Mouse (Mus musculus): ENCODE results near the gene Spry1. TPM values are rescaled to one million over a fixed set of nuclear protein-coding genes. Genes with fewer than 3 reads are reported as not detected.
"Not testable (repeated sequence)": the region's sequence is repeated elsewhere in the genome, so short reads cannot be mapped to it uniquely, and the experiment has no call there.

The Spry1 gene
- 10 to 100 TPM; 25.1 to 30.2 TPM for total RNA-seq (2021)
- long read RNA-seq, experiment 1, transcript Spry1-203 (3 exons, 2,451 nt) = minor isoform, 21 of 72 reads
- long read RNA-seq, experiment 1, transcript Spry1-201 (3 exons, 2,481 nt) = major isoform, 37 of 72 reads
- long read RNA-seq, experiment 1, partial matches to known transcripts = 0 of 72 reads
- long read RNA-seq, experiment 1, other reads (novel, unspliced or antisense) = 12 of 72 reads
- long read RNA-seq, experiment 2, transcript Spry1-203 (3 exons, 2,451 nt) = minor isoform, 10 of 43 reads
- long read RNA-seq, experiment 2, transcript Spry1-201 (3 exons, 2,481 nt) = major isoform, 25 of 43 reads
- long read RNA-seq, experiment 2, partial matches to known transcripts = 0 of 43 reads
- long read RNA-seq, experiment 2, other reads (novel, unspliced or antisense) = 7 of 43 reads

DNA sequence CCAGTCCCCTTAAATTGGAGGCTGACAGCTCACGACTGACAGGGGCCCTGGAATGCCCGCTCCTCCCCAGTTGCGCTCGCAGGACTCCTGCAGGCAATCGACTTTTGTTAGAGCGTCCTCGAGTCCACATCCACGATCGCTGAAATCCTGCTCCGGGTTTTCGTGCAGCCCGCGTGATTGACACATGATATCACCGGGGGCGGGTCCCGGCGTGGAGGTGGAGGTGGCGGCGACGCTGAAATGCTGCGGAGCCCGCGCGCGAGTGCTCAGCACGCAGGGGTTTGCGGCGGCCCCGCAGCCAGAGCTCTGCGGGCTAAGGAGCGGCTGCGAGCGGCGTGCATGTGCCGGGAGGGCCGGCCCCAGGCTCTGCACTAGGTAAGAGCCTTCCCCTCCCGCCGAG lies at the start of gene Spry1:
TSS of gene Spry1 (plus strand) at position 258 of the 400 bp plus-strand sequence.
- DNase-seq = peak; percentile 97

DNA sequence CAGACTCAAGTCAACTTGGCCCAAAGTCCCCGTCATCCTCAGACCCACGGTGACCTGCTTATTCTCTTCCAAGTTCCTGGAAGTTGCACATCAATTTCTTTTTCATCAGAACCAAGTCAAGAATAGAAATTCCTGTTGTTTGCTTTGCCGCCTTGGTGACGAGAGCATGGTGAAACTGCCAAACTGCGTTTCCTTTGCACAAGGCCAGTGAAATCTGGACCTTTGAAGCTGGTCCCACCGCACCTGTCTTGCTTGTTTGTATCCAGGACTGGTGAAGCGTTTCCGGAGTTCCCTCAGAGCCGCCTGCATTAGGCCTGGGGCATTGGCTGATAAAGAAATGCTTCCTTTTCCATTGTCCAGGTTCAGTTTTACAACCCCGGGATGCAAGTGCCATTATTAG lies 44.0 kb upstream of the Spry1 start:
- peak; percentile 13 for DNase-seq

- no peak for DNase-seq
Observed at GRCm38 (mm10) chr3:37596519-37596918, 43.2 kb upstream of the Spry1 start.

- DNase-seq = no peak
Observed at GRCm38 (mm10) chr3:37597200-37597599, 42.5 kb upstream of the Spry1 start.

GRCm38 (mm10) chr3:37599641-37600040 lies 40.1 kb upstream of the Spry1 start:
- not testable (repeated sequence) for DNase-seq

GRCm38 (mm10) chr3:37602356-37602755 lies 37.4 kb upstream of the Spry1 start:
- DNase-seq = no peak

- no peak for DNase-seq
Observed at GRCm38 (mm10) chr3:37602890-37603289, 36.9 kb upstream of the Spry1 start.

DNA sequence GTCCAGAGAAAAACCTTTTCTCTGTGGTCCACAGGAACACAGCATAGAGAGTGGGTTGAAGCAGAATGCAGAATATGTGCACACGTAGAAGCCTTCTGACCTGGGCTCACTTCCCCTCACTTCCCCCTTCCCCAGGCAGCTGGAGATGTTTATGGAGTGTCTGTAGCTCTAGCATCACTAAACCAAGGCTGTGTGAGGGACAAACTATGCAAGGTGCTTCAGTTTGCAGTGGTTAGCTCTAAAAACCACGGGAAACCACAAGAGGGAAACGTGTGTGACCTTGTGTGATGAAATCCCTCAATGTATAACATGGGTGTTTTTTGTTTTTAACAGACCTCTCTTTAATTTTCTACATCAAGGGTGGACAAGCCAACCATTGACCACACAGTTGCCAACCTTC lies 36.2 kb upstream of the Spry1 start:
- no peak for DNase-seq

GRCm38 (mm10) chr3:37604976-37605875 lies 34.5 kb upstream of the Spry1 start:
- no peak for DNase-seq

- no peak for DNase-seq
Observed at GRCm38 (mm10) chr3:37605876-37606238, 33.9 kb upstream of the Spry1 start.

- DNase-seq = no peak
Observed at GRCm38 (mm10) chr3:37608926-37609325, 30.8 kb upstream of the Spry1 start.

DNA sequence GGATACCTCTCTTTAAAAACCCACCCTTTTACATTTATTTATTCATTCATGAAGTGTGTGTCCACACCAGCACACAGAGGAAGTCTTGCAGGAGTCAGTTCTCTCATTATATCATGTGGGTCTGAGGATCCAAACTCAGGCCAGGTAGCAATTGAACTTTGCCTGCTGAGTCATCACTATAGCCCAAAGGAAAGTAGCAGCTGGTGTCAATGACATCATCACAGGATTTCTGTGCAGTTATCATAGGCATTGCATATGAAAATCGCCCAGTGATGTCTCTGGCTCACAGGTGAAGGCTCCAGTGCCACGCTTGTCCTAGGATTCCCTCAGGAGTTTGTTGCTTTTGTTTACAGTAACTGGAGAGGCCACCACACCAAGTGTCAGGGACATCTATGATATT lies 29.1 kb upstream of the Spry1 start:
- DNase-seq = no peak

DNA sequence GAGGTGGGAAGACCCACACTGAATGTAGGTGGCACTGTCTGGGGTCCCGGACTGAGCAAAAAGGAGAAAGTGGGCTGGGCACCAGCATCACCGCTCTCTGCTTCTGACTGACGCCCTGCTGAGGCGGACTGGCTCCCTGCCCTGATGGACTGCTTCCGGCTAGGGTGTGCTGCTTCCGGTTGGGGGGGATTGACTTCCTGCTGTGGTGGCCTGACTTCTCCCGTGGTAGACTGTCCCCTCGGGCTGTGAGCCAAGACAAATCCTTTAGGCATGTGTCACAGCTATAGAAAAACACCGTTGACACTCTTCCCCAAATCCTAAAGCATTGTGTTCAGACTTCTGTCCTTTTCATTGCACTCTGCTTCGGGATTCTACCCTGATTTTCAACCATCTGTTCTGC lies 26.0 kb upstream of the Spry1 start:
- peak; percentile 40 for DNase-seq

DNA sequence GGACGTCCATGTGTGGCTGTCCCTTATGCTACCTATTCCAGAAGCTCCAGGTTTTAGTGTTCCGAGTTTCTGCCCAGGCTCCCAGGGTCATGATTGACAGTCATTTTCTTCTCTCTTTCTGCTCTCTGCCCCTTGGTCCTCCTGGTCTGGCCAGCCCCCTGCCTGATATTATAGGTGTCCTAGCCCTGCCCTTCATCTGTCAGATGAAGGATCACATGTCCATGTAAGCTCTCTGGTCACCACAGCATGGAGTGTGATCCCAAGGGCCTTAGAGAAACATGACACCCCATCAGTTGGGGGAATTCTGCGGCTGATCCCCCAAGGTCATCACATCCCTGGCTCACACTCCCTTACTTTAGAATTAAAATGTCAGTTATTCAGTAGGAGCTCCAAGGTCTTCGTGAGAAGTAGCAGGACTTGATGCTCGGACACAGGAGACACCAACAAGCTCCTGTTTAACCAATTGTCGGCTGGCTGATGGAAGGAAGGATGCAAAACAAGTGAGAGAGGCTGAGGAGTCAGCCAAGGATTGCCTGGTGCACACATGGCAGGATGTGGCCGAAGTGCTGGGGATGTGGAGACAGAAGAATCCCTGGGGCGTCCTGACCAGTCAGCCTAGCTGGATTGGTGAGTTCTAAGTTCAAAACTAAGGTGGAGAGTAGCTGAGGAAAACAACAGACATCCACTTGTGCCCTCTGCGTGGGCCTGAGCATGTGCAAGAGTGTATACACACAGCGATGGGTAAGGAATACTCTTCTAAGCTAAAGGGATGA lies 24.7 kb upstream of the Spry1 start:
- no peak for DNase-seq

- DNase-seq = no peak
Observed at GRCm38 (mm10) chr3:37616586-37617547, 22.9 kb upstream of the Spry1 start.

- DNase-seq = no peak
Observed at GRCm38 (mm10) chr3:37632246-37632645, 7.5 kb upstream of the Spry1 start.

DNA sequence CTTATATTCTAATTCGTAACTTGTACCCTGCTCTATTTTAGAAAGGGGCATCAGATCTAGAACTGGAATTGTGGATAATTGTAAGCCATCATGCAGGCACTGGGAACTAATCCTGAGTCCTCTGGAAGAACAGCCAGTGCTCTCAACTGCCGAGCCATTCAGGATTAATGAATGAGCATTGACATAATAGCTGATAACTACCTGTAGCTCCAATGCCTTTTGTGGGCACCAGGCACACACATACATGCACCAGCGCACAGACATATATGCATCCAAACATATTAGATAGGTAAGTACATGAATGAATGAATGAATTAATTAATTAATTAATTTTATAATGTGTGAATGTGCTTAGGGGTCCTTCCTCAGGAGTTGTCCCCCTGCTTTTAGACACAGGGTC lies 7.0 kb upstream of the Spry1 start:
- DNase-seq = no peak

DNA sequence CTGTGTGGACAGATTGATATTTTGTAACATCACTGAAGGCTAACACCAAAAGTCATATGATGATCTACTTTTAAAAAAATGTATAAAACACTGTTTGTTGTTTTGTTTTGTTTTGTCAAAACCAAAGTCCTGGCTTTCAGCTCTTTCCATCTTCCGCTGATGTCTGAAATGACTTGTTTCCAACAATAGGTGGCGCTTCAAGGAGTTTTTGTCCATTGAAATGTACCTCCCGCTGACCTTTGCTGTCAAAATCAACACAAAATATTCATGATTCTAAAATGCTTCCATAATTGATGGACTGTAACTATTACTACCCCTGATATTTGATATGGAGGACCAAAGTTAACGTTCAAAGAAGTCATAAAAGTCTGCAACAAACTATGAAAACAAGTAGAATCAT lies 5.1 kb upstream of the Spry1 start:
- peak; percentile 32 for DNase-seq

GRCm38 (mm10) chr3:37636921-37637320 lies 2.8 kb upstream of the Spry1 start:
- no peak for DNase-seq

DNA sequence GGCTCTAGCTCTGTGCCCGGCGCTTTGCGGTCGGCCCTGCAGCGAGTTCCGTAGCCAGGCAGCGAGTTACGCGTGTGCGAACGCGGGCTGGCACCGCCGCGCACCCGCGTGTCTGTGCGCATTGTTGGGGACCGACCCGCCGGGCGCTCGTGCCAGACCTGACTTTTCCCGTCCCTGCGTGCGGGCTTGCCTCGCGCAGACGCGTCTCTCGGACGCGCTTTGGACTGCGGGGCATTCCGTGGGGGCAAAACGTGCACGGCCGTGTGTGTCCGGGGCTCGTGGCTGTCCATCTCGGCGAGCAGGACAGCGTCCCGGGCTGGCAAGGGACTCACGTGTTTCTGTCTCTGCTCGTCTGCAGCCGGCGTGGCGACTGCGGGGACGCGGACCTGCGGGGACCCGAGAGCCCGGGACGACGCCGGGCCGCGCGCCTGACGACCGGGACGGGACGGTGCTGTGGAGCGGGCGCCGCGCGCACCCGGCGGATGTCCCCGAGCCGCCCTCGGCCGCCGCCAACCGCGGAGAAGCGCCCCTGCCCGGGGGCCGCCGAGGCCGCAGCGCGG lies 495 bp downstream of the Spry1 start:
- peak; percentile 63 for DNase-seq

DNA sequence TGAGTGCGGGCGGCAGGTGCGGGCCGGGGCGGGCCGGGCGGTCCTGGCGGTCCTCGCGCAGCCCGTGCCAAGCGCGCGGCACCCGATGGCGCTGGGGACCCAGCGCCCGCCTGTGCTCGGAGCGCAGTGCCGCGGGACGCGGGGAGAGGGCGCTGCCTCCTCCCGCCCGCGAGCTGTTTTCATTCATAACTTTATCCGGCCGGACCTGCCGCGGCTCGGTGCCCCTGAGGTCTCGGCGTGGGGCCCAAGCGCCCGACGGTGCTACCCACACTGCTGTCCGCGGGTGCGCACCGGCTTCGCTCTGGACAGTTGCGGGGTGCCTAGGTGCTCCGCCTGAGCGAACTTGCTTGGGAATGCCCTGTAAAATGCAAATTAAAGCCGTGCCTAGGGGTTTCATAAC lies 1.1 kb downstream of the Spry1 start:
- DNase-seq = peak; percentile 88

Measured in adrenal gland, postnatal 10 days (tissue).